Mouse (Mus musculus) heart, adult 2 months (tissue): ENCODE results near the gene Scarf2. TPM values are rescaled to one million over a fixed set of nuclear protein-coding genes. Genes with fewer than 3 reads are reported as not detected.

Source experiments
- DNase-seq, 2 experiments: peaks; one replicate each; pipeline ENCODE4 v3.0.0; 2021
- H3K27ac ChIP-seq: fragments of 200-600 bp; 2 replicates; pipeline ENCODE4 v1.8.1; 2022
- H3K27me3 ChIP-seq: fragments of 200-500 bp; 2 replicates; pipeline ENCODE4 v1.6.1; 2012; ENCODE audit warnings: mild to moderate bottlenecking, low read length, inconsistent platforms, mixed read lengths; ENCODE audit not compliant: control insufficient read depth, insufficient read depth
- H3K36me3 ChIP-seq: fragments of 200-500 bp; 2 replicates; pipeline ENCODE4 v1.6.1; 2012; ENCODE audit warnings: low read length, inconsistent platforms; ENCODE audit not compliant: control insufficient read depth, insufficient read depth
- H3K4me1 ChIP-seq: fragments of 200-500 bp; 2 replicates; pipeline ENCODE4 v1.6.1; 2011; ENCODE audit warnings: low read length; ENCODE audit not compliant: control insufficient read depth, insufficient read depth
- H3K4me3 ChIP-seq: fragments of 200-600 bp; 2 replicates; pipeline ENCODE4 v1.8.1; 2022
- H3K79me2 ChIP-seq: fragments of 200-500 bp; replicated peaks from 2 replicates; pipeline ENCODE4 v1.6.1; 2012; ENCODE audit warnings: mild to moderate bottlenecking, inconsistent platforms, low read length, moderate library complexity, mixed read lengths; ENCODE audit not compliant: control insufficient read depth, insufficient read depth
- H3K9ac ChIP-seq: fragments of 200-500 bp; 2 replicates; pipeline ENCODE4 v1.6.1; 2012; ENCODE audit warnings: low read depth, mild to moderate bottlenecking, control low read depth, inconsistent platforms, low read length, mixed read lengths
- CTCF ChIP-seq: fragments of 200-600 bp; IDR thresholded peaks from 2 replicates; pipeline ENCODE4 v1.8.1; 2022; ENCODE audit warnings: antibody characterized with exemption, mild to moderate bottlenecking, moderate library complexity
- EP300 ChIP-seq: fragments of 200-500 bp; IDR thresholded peaks from 2 replicates; pipeline ENCODE4 v1.6.1; 2011; ENCODE audit warnings: low read depth, low read length, control low read depth; ENCODE audit not compliant: insufficient read depth
- POLR2A ChIP-seq: fragments of 200-500 bp; IDR thresholded peaks from 2 replicates; pipeline ENCODE4 v1.6.1; 2011; ENCODE audit warnings: mild to moderate bottlenecking, low read depth, low read length, control low read depth; ENCODE audit not compliant: insufficient read depth
- WGBS: fragments of 180-500 bp; shearing (Covaris S2); methylation state at CpG from one replicate; pipeline ENCODE4 v1.1.7; 2018; 5-methylcytosine and 5-hydroxymethylcytosine counted together
- intact Hi-C: fragments of 180-260 bp; cut with DNase I; formaldehyde crosslinking; loops from one replicate; pipeline ENCODE4 v1.15.1; 2025
- polyA plus RNA-seq: library from polyadenylated mRNA; depleted of rRNA; stranded (reverse); fragments of >200 nt; gene quantifications from 2 replicates; pipeline ENCODE4 v1.2.3, GENCODE M21; 2012
- total RNA-seq, 2 experiments: library from RNA; stranded (reverse); gene quantifications; 2 replicates each; pipeline ENCODE4 v1.2.3; 2021

Gene Scarf2
- total and polyA plus RNA-seq, 3 experiments = 4.1 to 13.4 (median 5.2) TPM

GRCm38 (mm10) chr16:17776828-17777227, 20.3 kb upstream of the Scarf2 start:
- TF ChIP-seq CTCF (peak; percentile 72), POLR2A (no peak)
- intact Hi-C loops = no loop called here
- DNase-seq = peak in 1 of 2 experiments; percentile 45
- H3K9ac ChIP-seq = no peak overlapping the region
- 71% methylated on average over 11 of the region's 11 CpGs for WGBS
- H3K27me3 ChIP-seq = no peaks in the 10 kb centered on the region
- H3K27ac ChIP-seq = no peak overlapping the region
- no peaks in the 10 kb centered on the region for H3K79me2 ChIP-seq
- H3K4me3 ChIP-seq = no peak overlapping the region
- peaks cover 3% of the 10 kb centered on the region; the same call in 1 of the 2 replicates for H3K36me3 ChIP-seq
- H3K4me1 ChIP-seq = no peaks in the 10 kb centered on the region

- 53% methylated on average over 4 of the region's 4 CpGs for WGBS
Measured at GRCm38 (mm10) chr16:17778223-17778622, 18.9 kb upstream of the Scarf2 start.

GRCm38 (mm10) chr16:17779692-17780091, 17.4 kb upstream of the Scarf2 start:
- Histone ChIP-seq H3K36me3 (no peaks in the 10 kb centered on the region), H3K4me3 (no peak overlapping the region), H3K9ac (no peak overlapping the region), H3K4me1 (no peaks in the 10 kb centered on the region), H3K27ac (no peak overlapping the region), H3K27me3 (no peaks in the 10 kb centered on the region), H3K79me2 (no peaks in the 10 kb centered on the region)
- 68% methylated on average over 1 of the region's 1 CpGs for WGBS
- intact Hi-C loops = no loop called here
- no peak for TF ChIP-seq POLR2A
- no peak for TF ChIP-seq CTCF
- TF ChIP-seq EP300 = no peak
- no peak for DNase-seq

More at GRCm38 (mm10) chr16:17778223-17778622, 18.9 kb upstream of the Scarf2 start:
- H3K79me2 ChIP-seq = no peaks in the 10 kb centered on the region
- H3K36me3 ChIP-seq = no peaks in the 10 kb centered on the region
- no peaks in the 10 kb centered on the region for H3K4me1 ChIP-seq
- intact Hi-C loops = no loop called here
- no peak for TF ChIP-seq POLR2A
- TF ChIP-seq EP300 = no peak
- no peak for TF ChIP-seq CTCF
- no peak for DNase-seq
- H3K4me3 ChIP-seq = no peak overlapping the region
- no peak overlapping the region for H3K9ac ChIP-seq
- H3K27ac ChIP-seq = no peak overlapping the region
- H3K27me3 ChIP-seq = no peaks in the 10 kb centered on the region

GRCm38 (mm10) chr16:17785337-17785736, 11.7 kb upstream of the Scarf2 start:
- intact Hi-C loops = loop anchor here (2.0 kb wide), 1 partner anchor 27 kb away; no protein-coding TSS in a partner anchor
- no peaks in the 10 kb centered on the region for H3K79me2 ChIP-seq
- no peak overlapping the region for H3K27ac ChIP-seq
- no peak overlapping the region for H3K9ac ChIP-seq
- H3K36me3 ChIP-seq = 0 out of 2 replicates have a peak, but pooled peaks cover 1% of the 10 kb centered on the region
- no peak for DNase-seq
- no peaks in the 10 kb centered on the region for H3K4me1 ChIP-seq
- no peak overlapping the region for H3K4me3 ChIP-seq
- 46% methylated on average over 3 of the region's 3 CpGs for WGBS
- no peaks in the 10 kb centered on the region for H3K27me3 ChIP-seq
- TF ChIP-seq EP300 = no peak
- no peak for TF ChIP-seq POLR2A
- peak; percentile 73 for TF ChIP-seq CTCF

- WGBS = 85% methylated on average over 3 of the region's 3 CpGs
- no peaks in the 10 kb centered on the region for H3K36me3 ChIP-seq
Measured at GRCm38 (mm10) chr16:17792728-17793127, 4.4 kb upstream of the Scarf2 start.

GRCm38 (mm10) chr16:17794047-17794446, 3.0 kb upstream of the Scarf2 start:
- H3K79me2 ChIP-seq = no peaks in the 10 kb centered on the region
- intact Hi-C loops = no loop called here
- 85% methylated on average over 4 of the region's 4 CpGs for WGBS
- no peak overlapping the region for H3K4me3 ChIP-seq
- 0 out of 2 replicates have a peak, but pooled peaks cover 1% of the 10 kb centered on the region for H3K27me3 ChIP-seq
- TF ChIP-seq POLR2A (no peak), EP300 (no peak), CTCF (no peak)
- no peaks in the 10 kb centered on the region for H3K4me1 ChIP-seq
- no peaks in the 10 kb centered on the region for H3K36me3 ChIP-seq
- DNase-seq = no peak
- no peak overlapping the region for H3K27ac ChIP-seq
- no peak overlapping the region for H3K9ac ChIP-seq

More at GRCm38 (mm10) chr16:17792728-17793127, 4.4 kb upstream of the Scarf2 start:
- Histone ChIP-seq H3K9ac (no peak overlapping the region), H3K27ac (no peak overlapping the region), H3K79me2 (no peaks in the 10 kb centered on the region), H3K27me3 (0 out of 2 replicates have a peak, but pooled peaks cover 1% of the 10 kb centered on the region), H3K4me3 (no peak overlapping the region), H3K4me1 (no peaks in the 10 kb centered on the region)
- intact Hi-C loops = no loop called here
- TF ChIP-seq EP300 (no peak), POLR2A (no peak), CTCF (no peak)
- DNase-seq = no peak
